Mouse (Mus musculus): ENCODE measurements around the gene Krtap28-13. TPM values are rescaled to one million over a fixed set of nuclear protein-coding genes. Genes with fewer than 3 reads are reported as not detected.

Gene Krtap28-13
- polyA plus RNA-seq, 1 experiment from 2014 or later = not detected

DNA sequence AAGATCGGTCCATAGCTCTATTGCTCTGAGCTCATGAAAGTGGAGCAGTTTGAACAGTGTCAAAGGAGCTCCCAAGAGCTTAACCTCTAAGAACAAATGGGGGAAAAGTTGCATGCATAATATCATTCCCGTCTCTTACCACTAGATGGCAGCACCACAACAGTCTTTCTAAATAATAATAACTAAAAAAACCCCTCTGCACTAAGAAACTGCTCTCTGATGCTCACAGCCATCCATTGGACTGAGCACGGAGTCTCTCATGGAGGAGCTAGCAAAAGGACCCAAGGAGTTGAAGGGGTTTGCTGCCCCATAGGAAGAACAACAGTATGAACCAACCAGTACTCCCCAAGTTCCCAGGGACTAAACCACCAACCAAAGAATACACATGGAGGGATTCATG lies 4.1 kb downstream of the Krtap28-13 start:
- Histone ChIP-seq H3K4me3 (ENCODE audit: control insufficient read depth in 1 of 2, insufficient read depth in 1 of 2, low read depth in 1 of 2, low read length in 2 of 2) (no peak overlapping the region), H3K36me3 (ENCODE audit: control insufficient read depth, insufficient read depth, low read length) (no peaks in the 10 kb centered on the region), H3K9ac (ENCODE audit: low read length) (no peak overlapping the region), H3K4me2 (ENCODE audit: low read length) (no peak overlapping the region), H3K27ac (replicated peaks in 1 of 2; ENCODE audit: control insufficient read depth in 1 of 2, insufficient read depth in 1 of 2, low read depth in 2 of 2, low read length in 2 of 2) (no peak overlapping the region), H3K4me1 (ENCODE audit: control insufficient read depth in 2 of 2, insufficient read depth in 2 of 2, low read length in 2 of 2) (peaks cover 6 to 10% of the 10 kb centered on the region in 2 experiments), H3K9me3 (ENCODE audit: control insufficient read depth, low read length) (no peaks in the 10 kb centered on the region), H3K27me3 (ENCODE audit: control insufficient read depth, insufficient read depth, low read length) (no peaks in the 10 kb centered on the region)
- WGBS = 20% methylated on average over 3 of the region's 3 CpGs
- ATAC-seq (ENCODE audit: insufficient number of reproducible peaks, insufficient read depth, low FRiP score, low read depth) = no peak

DNA sequence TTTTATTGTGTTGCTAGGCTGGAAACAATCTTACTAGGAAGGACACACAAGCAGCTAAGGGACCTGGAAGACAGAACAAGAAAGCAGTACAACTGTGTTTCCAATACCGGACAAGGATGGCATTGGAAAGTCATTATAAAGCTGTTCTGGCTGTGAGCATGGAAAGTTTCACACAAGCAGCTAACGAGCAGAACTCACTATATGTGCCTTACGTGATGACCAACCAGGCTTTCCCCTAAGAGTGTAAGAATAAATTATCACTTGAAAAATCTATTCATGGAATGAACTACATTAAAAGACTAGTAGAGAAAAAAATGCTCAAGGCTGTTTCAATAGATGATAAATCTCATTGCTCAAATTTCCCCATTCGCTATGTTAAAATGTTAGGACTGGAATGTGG lies 5.8 kb downstream of the Krtap28-13 start:
- Histone ChIP-seq H3K4me2 (ENCODE audit: low read length) (no peak overlapping the region), H3K4me3 (ENCODE audit: control insufficient read depth in 1 of 2, insufficient read depth in 1 of 2, low read depth in 1 of 2, low read length in 2 of 2) (no peak overlapping the region), H3K27ac (replicated peaks in 1 of 2; ENCODE audit: control insufficient read depth in 1 of 2, insufficient read depth in 1 of 2, low read depth in 2 of 2, low read length in 2 of 2) (no peak overlapping the region), H3K27me3 (ENCODE audit: control insufficient read depth, insufficient read depth, low read length) (no peaks in the 10 kb centered on the region), H3K9me3 (ENCODE audit: control insufficient read depth, low read length) (no peaks in the 10 kb centered on the region), H3K4me1 (ENCODE audit: control insufficient read depth in 2 of 2, insufficient read depth in 2 of 2, low read length in 2 of 2) (no peaks in the 10 kb centered on the region), H3K9ac (ENCODE audit: low read length) (no peak overlapping the region), H3K36me3 (ENCODE audit: control insufficient read depth, insufficient read depth, low read length) (no peaks in the 10 kb centered on the region)
- ATAC-seq (ENCODE audit: insufficient number of reproducible peaks, insufficient read depth, low FRiP score, low read depth) = no peak
- WGBS = 87% methylated on average over 4 of the region's 4 CpGs

DNA sequence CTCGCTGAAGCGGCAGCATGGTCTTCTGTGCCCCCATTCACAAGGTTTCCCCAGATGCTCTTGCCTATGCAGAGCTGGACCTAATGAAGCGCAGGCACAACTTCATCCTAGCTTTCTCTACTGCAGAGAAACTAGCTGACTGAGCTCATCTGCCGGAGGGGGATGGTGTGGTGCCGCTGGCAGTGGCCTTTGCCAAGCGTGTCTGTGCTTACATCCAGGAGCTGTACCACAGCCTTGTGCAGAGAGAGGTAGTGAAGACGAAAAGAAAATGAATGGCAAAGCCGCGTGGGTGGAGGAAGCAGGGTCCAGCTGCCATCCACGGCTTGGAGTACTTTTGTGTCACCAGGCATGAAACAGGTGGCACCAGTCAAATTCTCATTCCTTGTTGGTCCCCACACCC lies 6.5 kb downstream of the Krtap28-13 start:
- WGBS = 81% methylated on average over 10 of the region's 10 CpGs
- ATAC-seq (ENCODE audit: insufficient number of reproducible peaks, insufficient read depth, low FRiP score, low read depth) = no peak
- Histone ChIP-seq H3K4me2 (ENCODE audit: low read length) (no peak overlapping the region), H3K27ac (replicated peaks in 1 of 2; ENCODE audit: control insufficient read depth in 1 of 2, insufficient read depth in 1 of 2, low read depth in 2 of 2, low read length in 2 of 2) (no peak overlapping the region), H3K4me1 (ENCODE audit: control insufficient read depth in 2 of 2, insufficient read depth in 2 of 2, low read length in 2 of 2) (no peaks in the 10 kb centered on the region), H3K27me3 (ENCODE audit: control insufficient read depth, insufficient read depth, low read length) (no peaks in the 10 kb centered on the region), H3K9me3 (ENCODE audit: control insufficient read depth, low read length) (no peaks in the 10 kb centered on the region), H3K36me3 (ENCODE audit: control insufficient read depth, insufficient read depth, low read length) (no peaks in the 10 kb centered on the region), H3K4me3 (ENCODE audit: control insufficient read depth in 1 of 2, insufficient read depth in 1 of 2, low read depth in 1 of 2, low read length in 2 of 2) (no peak overlapping the region), H3K9ac (ENCODE audit: low read length) (no peak overlapping the region)

DNA sequence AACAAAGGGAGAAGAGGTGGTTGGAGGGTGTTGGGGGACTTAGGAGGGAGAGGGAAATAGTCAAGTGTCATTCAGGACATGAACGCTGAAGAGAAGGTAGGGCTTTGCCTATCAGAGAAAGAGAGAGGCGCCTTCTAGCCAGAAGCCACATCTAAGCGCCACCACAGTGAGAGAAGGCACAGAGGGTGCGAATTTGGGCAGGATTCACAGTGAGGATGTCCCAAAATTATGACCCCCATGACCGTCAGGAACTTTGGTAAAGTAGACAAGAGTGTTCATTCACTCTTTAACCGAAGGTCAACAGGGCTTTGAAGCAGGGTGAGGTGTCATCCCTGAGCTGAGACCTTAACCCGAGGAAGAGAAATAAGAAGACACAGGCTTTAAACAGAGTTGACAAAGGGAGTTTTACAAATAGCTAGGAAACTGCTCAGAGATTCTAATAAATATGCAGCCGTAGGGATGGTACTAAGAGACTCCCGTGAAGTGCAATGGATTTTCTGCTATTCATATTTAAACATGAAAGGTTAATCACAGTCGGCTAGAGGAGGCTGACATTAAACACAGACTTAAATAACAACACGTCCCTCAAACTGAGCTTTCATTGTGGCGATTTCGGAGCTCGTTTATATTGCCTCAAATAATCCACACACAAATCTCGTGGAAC lies 14.9 kb downstream of the Krtap28-13 start:
- no peak for ATAC-seq (ENCODE audit: insufficient number of reproducible peaks, insufficient read depth, low FRiP score, low read depth)
- H3K9ac ChIP-seq (ENCODE audit: low read length) = peak overlapping the region; percentile 38; the same call in 1 of the 2 replicates
- H3K4me1 ChIP-seq (ENCODE audit: control insufficient read depth in 2 of 2, insufficient read depth in 2 of 2, low read length in 2 of 2) = no peaks in the 10 kb centered on the region; a peak in 1 of 4 replicates
- no peaks in the 10 kb centered on the region for H3K27me3 ChIP-seq (ENCODE audit: control insufficient read depth, insufficient read depth, low read length)
- no peaks in the 10 kb centered on the region for H3K36me3 ChIP-seq (ENCODE audit: control insufficient read depth, insufficient read depth, low read length)
- no peaks in the 10 kb centered on the region for H3K9me3 ChIP-seq (ENCODE audit: control insufficient read depth, low read length)
- 41% methylated on average over 15 of the region's 15 CpGs for WGBS
- H3K4me2 ChIP-seq (ENCODE audit: low read length) = peak overlapping the region; percentile 58
- H3K4me3 ChIP-seq (ENCODE audit: control insufficient read depth in 1 of 2, insufficient read depth in 1 of 2, low read depth in 1 of 2, low read length in 2 of 2) = peak overlapping the region in 1 of 2 experiments; percentile 31; a peak in 3 of 4 replicates
- H3K27ac ChIP-seq (replicated peaks in 1 of 2; ENCODE audit: control insufficient read depth in 1 of 2, insufficient read depth in 1 of 2, low read depth in 2 of 2, low read length in 2 of 2) = no peak overlapping the region

DNA sequence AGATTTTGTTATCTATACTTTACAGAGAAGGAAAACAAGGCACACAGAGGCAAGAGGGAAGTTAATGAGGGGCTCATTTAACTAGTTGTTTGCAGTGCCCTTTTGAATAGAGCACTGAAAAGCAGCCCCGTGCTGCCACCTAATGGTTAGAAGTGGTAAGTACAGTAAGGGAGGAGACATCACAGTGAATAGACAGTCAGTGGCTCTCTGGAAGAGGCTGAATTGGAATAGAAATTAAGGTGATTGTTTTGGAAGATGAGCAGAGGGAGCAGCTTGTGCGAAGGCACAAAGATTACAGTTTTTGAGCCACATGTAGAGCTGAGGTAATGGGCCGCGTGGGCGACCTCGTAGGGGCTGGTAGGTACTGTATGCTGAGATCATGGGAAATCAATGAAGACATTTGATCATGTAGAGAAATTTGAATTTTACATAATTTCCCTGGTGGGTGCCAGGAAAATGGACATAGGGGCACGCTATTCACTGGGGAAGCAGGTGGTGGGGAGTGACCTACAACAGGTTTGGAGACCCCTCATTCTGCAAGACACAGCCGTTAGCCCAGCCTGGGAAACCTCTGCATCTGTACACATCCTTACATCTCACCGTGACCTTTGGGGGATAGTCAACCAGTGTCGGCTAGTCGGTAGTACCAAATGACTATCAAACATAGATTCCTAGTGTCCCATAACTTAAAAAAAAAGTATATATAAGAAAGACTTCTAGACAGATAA lies 15.6 kb downstream of the Krtap28-13 start:
- peak overlapping the region in 1 of 2 experiments; percentile 31; a peak in 3 of 4 replicates for H3K4me3 ChIP-seq (ENCODE audit: control insufficient read depth in 1 of 2, insufficient read depth in 1 of 2, low read depth in 1 of 2, low read length in 2 of 2)
- peak overlapping the region; percentile 58 for H3K4me2 ChIP-seq (ENCODE audit: low read length)
- H3K36me3 ChIP-seq (ENCODE audit: control insufficient read depth, insufficient read depth, low read length) = no peaks in the 10 kb centered on the region
- no peaks in the 10 kb centered on the region; a peak in 1 of 4 replicates for H3K4me1 ChIP-seq (ENCODE audit: control insufficient read depth in 2 of 2, insufficient read depth in 2 of 2, low read length in 2 of 2)
- H3K9me3 ChIP-seq (ENCODE audit: control insufficient read depth, low read length) = no peaks in the 10 kb centered on the region
- 43% methylated on average over 11 of the region's 11 CpGs for WGBS
- ATAC-seq (ENCODE audit: insufficient number of reproducible peaks, insufficient read depth, low FRiP score, low read depth) = no peak
- no peaks in the 10 kb centered on the region for H3K27me3 ChIP-seq (ENCODE audit: control insufficient read depth, insufficient read depth, low read length)
- no peak overlapping the region for H3K27ac ChIP-seq (replicated peaks in 1 of 2; ENCODE audit: control insufficient read depth in 1 of 2, insufficient read depth in 1 of 2, low read depth in 2 of 2, low read length in 2 of 2)
- H3K9ac ChIP-seq (ENCODE audit: low read length) = peak overlapping the region; percentile 38; the same call in 1 of the 2 replicates

DNA sequence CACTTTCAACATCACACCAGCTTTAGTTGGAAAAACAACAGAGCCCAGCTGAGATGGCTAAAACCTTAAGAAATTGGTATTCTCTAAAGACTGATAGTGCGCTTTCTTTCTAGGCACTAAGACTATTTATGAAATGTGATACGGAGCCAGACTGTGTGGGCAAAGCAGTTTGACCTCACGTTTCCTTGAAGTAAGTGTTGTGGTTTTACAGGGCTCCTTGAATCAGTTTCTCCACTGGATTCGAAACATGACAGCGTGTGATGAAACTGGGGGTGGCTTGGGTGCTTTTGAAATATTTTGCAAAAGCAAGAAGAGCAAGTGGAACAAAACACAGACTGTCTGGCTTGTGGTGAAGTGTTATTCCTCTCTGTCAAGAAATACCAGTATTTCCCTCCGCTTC lies 16.3 kb downstream of the Krtap28-13 start:
- H3K4me2 ChIP-seq (ENCODE audit: low read length) = no peak overlapping the region
- H3K4me3 ChIP-seq (ENCODE audit: control insufficient read depth in 1 of 2, insufficient read depth in 1 of 2, low read depth in 1 of 2, low read length in 2 of 2) = no peak overlapping the region
- no peaks in the 10 kb centered on the region for H3K9me3 ChIP-seq (ENCODE audit: control insufficient read depth, low read length)
- H3K27me3 ChIP-seq (ENCODE audit: control insufficient read depth, insufficient read depth, low read length) = no peaks in the 10 kb centered on the region
- no peak overlapping the region for H3K9ac ChIP-seq (ENCODE audit: low read length)
- WGBS = 81% methylated on average over 6 of the region's 6 CpGs
- no peaks in the 10 kb centered on the region for H3K36me3 ChIP-seq (ENCODE audit: control insufficient read depth, insufficient read depth, low read length)
- no peak overlapping the region for H3K27ac ChIP-seq (replicated peaks in 1 of 2; ENCODE audit: control insufficient read depth in 1 of 2, insufficient read depth in 1 of 2, low read depth in 2 of 2, low read length in 2 of 2)
- no peak for ATAC-seq (ENCODE audit: insufficient number of reproducible peaks, insufficient read depth, low FRiP score, low read depth)
- H3K4me1 ChIP-seq (ENCODE audit: control insufficient read depth in 2 of 2, insufficient read depth in 2 of 2, low read length in 2 of 2) = no peaks in the 10 kb centered on the region; a peak in 1 of 4 replicates

DNA sequence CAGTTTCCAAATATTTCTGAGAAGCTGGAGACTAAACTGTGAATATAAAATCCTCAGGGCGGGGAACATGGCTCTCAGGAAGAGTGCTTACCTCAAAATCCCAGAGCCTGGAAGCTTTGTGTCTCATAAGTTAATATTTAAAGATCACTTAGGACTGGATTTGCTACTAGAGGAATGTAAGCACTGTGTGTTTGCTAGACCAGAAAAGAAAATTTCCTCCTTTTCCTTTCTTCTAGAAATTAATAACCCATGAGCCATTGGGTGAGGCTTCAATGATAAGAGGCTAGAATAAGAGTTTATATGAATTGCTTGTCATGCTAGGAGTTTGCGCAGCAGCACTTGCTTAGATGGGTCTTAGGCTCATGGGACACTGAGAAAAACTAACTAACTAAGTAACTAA lies 24.1 kb downstream of the Krtap28-13 start:
- no peak overlapping the region for H3K4me2 ChIP-seq (ENCODE audit: low read length)
- no peaks in the 10 kb centered on the region for H3K4me1 ChIP-seq (ENCODE audit: control insufficient read depth in 2 of 2, insufficient read depth in 2 of 2, low read length in 2 of 2)
- H3K4me3 ChIP-seq (ENCODE audit: control insufficient read depth in 1 of 2, insufficient read depth in 1 of 2, low read depth in 1 of 2, low read length in 2 of 2) = no peak overlapping the region
- 88% methylated on average over 2 of the region's 2 CpGs for WGBS
- H3K36me3 ChIP-seq (ENCODE audit: control insufficient read depth, insufficient read depth, low read length) = no peaks in the 10 kb centered on the region
- no peaks in the 10 kb centered on the region for H3K27me3 ChIP-seq (ENCODE audit: control insufficient read depth, insufficient read depth, low read length)
- H3K27ac ChIP-seq (replicated peaks in 1 of 2; ENCODE audit: control insufficient read depth in 1 of 2, insufficient read depth in 1 of 2, low read depth in 2 of 2, low read length in 2 of 2) = no peak overlapping the region
- H3K9me3 ChIP-seq (ENCODE audit: control insufficient read depth, low read length) = no peaks in the 10 kb centered on the region
- no peak for ATAC-seq (ENCODE audit: insufficient number of reproducible peaks, insufficient read depth, low FRiP score, low read depth)
- H3K9ac ChIP-seq (ENCODE audit: low read length) = no peak overlapping the region

Measured in heart, embryonic 14.5 days (tissue).